Mouse (Mus musculus) hindbrain, embryonic 10.5 days (tissue): ENCODE results near the gene Palm. TPM values are rescaled to one million over a fixed set of nuclear protein-coding genes. Genes with fewer than 3 reads are reported as not detected.

Source experiments
- DNase-seq: peaks from one replicate; pipeline ENCODE4 v3.0.0-alpha.2; 2017; ENCODE audit warnings: low spot score
- H3K27ac ChIP-seq: fragments of 300-500 bp; sonication (generic); 2 replicates; pipeline ENCODE4 v1.5.1; 2016; ENCODE audit warnings: mild to moderate bottlenecking, moderate library complexity
- H3K27me3 ChIP-seq: fragments of 300-500 bp; sonication (generic); 2 replicates; pipeline ENCODE4 v1.6.1; 2016; ENCODE audit warnings: mild to moderate bottlenecking; ENCODE audit not compliant: poor library complexity, insufficient read depth, severe bottlenecking
- H3K36me3 ChIP-seq: fragments of 300-500 bp; sonication (generic); 2 replicates; pipeline ENCODE4 v1.6.1; 2016; ENCODE audit warnings: mild to moderate bottlenecking, moderate library complexity
- H3K4me1 ChIP-seq: fragments of 300-500 bp; sonication (generic); replicated peaks from 2 replicates; pipeline ENCODE4 v1.6.1; 2016; ENCODE audit warnings: mild to moderate bottlenecking
- H3K4me3 ChIP-seq: fragments of 300-500 bp; sonication (generic); 2 replicates; pipeline ENCODE4 v1.5.1; 2016; ENCODE audit warnings: mild to moderate bottlenecking, moderate library complexity
- H3K9me3 ChIP-seq: fragments of 300-500 bp; sonication (generic); 2 replicates; pipeline ENCODE4 v1.6.1; 2016; ENCODE audit warnings: mild to moderate bottlenecking, moderate library complexity
- WGBS: fragments of 180-500 bp; shearing (Covaris S2); methylation state at CpG from one replicate; pipeline ENCODE4 v1.1.7; 2016; 5-methylcytosine and 5-hydroxymethylcytosine counted together
- polyA plus RNA-seq: library from polyadenylated mRNA; unstranded; fragments of >200 nt; fragmentation: Nextera tagmentation; extraction: Ambion mirVana; gene quantifications from 2 replicates; pipeline ENCODE4 v1.2.1, GENCODE M21; 2016

Palm gene
- polyA plus RNA-seq, 1 experiment from 2014 or later = 175 TPM

- peaks cover 68% of the 10 kb centered on the region for H3K27me3 ChIP-seq
- no peaks in the 10 kb centered on the region for H3K36me3 ChIP-seq
- DNase-seq = no peak
- H3K9me3 ChIP-seq = peaks cover 3% of the 10 kb centered on the region; the same call in 1 of the 2 replicates
- WGBS = 22% methylated on average over 15 of the region's 15 CpGs
- 0 out of 2 replicates have a peak overlapping the region, but pooled peaks have one; percentile 2 for H3K27ac ChIP-seq
- peaks cover 44% of the 10 kb centered on the region for H3K4me1 ChIP-seq
- peak overlapping the region; percentile 52 for H3K4me3 ChIP-seq
These were observed 15.4 kb upstream of the Palm start for GRCm38 (mm10) chr10:79778006-79778405.

- Histone ChIP-seq H3K27ac (no peak overlapping the region), H3K4me3 (no peak overlapping the region), H3K36me3 (no peaks in the 10 kb centered on the region), H3K9me3 (peaks cover 3% of the 10 kb centered on the region; the same call in 1 of the 2 replicates), H3K4me1 (peaks cover 46% of the 10 kb centered on the region), H3K27me3 (peaks cover 78% of the 10 kb centered on the region)
- no peak for DNase-seq
- 23% methylated on average over 2 of the region's 2 CpGs for WGBS
These were observed 14.2 kb upstream of the Palm start for GRCm38 (mm10) chr10:79779193-79779592.

- no peaks in the 10 kb centered on the region for H3K36me3 ChIP-seq
- H3K27me3 ChIP-seq = peaks cover 86% of the 10 kb centered on the region
- H3K27ac ChIP-seq = peak overlapping the region; percentile 54
- peak; percentile 98 for DNase-seq
- peak overlapping the region; percentile 53 for H3K4me3 ChIP-seq
- H3K4me1 ChIP-seq = peaks cover 47% of the 10 kb centered on the region
- 2% methylated on average over 55 of the region's 55 CpGs for WGBS
- H3K9me3 ChIP-seq = peaks cover under 1% of the 10 kb centered on the region; the same call in 1 of the 2 replicates
These were observed 13.3 kb upstream of the Palm start for GRCm38 (mm10) chr10:79779784-79780663.

GRCm38 (mm10) chr10:79780664-79781015 lies 12.7 kb upstream of the Palm start:
- 0 out of 2 replicates have a peak overlapping the region, but pooled peaks have one; percentile 54 for H3K27ac ChIP-seq
- H3K4me1 ChIP-seq = peaks cover 47% of the 10 kb centered on the region
- 2% methylated on average over 13 of the region's 13 CpGs for WGBS
- H3K4me3 ChIP-seq = peak overlapping the region; percentile 53
- no peaks in the 10 kb centered on the region for H3K36me3 ChIP-seq
- H3K27me3 ChIP-seq = peaks cover 89% of the 10 kb centered on the region
- no peaks in the 10 kb centered on the region for H3K9me3 ChIP-seq
- no peak for DNase-seq

GRCm38 (mm10) chr10:79781139-79781538 lies 12.2 kb upstream of the Palm start:
- Histone ChIP-seq H3K27ac (no peak overlapping the region), H3K9me3 (no peaks in the 10 kb centered on the region), H3K27me3 (peaks cover 86% of the 10 kb centered on the region), H3K4me3 (peak overlapping the region; percentile 53), H3K4me1 (peaks cover 47% of the 10 kb centered on the region), H3K36me3 (no peaks in the 10 kb centered on the region)
- 32% methylated on average over 21 of the region's 21 CpGs for WGBS
- no peak for DNase-seq

- Histone ChIP-seq H3K27me3 (peaks cover 78% of the 10 kb centered on the region), H3K4me1 (peaks cover 44% of the 10 kb centered on the region), H3K27ac (no peak overlapping the region), H3K36me3 (no peaks in the 10 kb centered on the region), H3K9me3 (no peaks in the 10 kb centered on the region), H3K4me3 (no peak overlapping the region)
- no peak for DNase-seq
- 53% methylated on average over 5 of the region's 5 CpGs for WGBS
These were observed 11.4 kb upstream of the Palm start for GRCm38 (mm10) chr10:79781956-79782355.

- Histone ChIP-seq H3K27me3 (peaks cover 67% of the 10 kb centered on the region), H3K4me1 (peaks cover 33% of the 10 kb centered on the region), H3K36me3 (no peaks in the 10 kb centered on the region), H3K27ac (no peak overlapping the region), H3K4me3 (no peak overlapping the region), H3K9me3 (no peaks in the 10 kb centered on the region)
- DNase-seq = no peak
- 67% methylated on average over 7 of the region's 7 CpGs for WGBS
These were observed 10.3 kb upstream of the Palm start for GRCm38 (mm10) chr10:79783050-79783449.

- 36% methylated on average over 27 of the region's 27 CpGs for whole genome bisulfite sequencing
- peaks cover 25% of the 10 kb centered on the region for H3K4me1 ChIP-seq
- no peak for DNase-seq
- H3K36me3 ChIP-seq = no peaks in the 10 kb centered on the region
- H3K4me3 ChIP-seq = no peak overlapping the region
- H3K9me3 ChIP-seq = no peaks in the 10 kb centered on the region
- H3K27ac ChIP-seq = 0 out of 2 replicates have a peak overlapping the region, but pooled peaks have one; percentile 14
- peaks cover 56% of the 10 kb centered on the region for H3K27me3 ChIP-seq
These were observed 9.2 kb upstream of the Palm start for GRCm38 (mm10) chr10:79783920-79784800.

GRCm38 (mm10) chr10:79788386-79789158 lies 4.8 kb upstream of the Palm start:
- Histone ChIP-seq H3K36me3 (no peaks in the 10 kb centered on the region), H3K27ac (no peak overlapping the region), H3K4me3 (no peak overlapping the region), H3K27me3 (peaks cover 15% of the 10 kb centered on the region), H3K4me1 (peaks cover 17% of the 10 kb centered on the region), H3K9me3 (no peaks in the 10 kb centered on the region)
- 39% methylated on average over 7 of the region's 7 CpGs for WGBS
- peak; percentile 81 for DNase-seq

- no peaks in the 10 kb centered on the region for H3K9me3 ChIP-seq
- WGBS = 70% methylated on average over 2 of the region's 2 CpGs
- H3K36me3 ChIP-seq = no peaks in the 10 kb centered on the region
- H3K27me3 ChIP-seq = peaks cover 7% of the 10 kb centered on the region
- H3K4me1 ChIP-seq = peaks cover 21% of the 10 kb centered on the region
- no peak overlapping the region for H3K27ac ChIP-seq
- H3K4me3 ChIP-seq = no peak overlapping the region
- DNase-seq = no peak
These were observed 3.8 kb upstream of the Palm start for GRCm38 (mm10) chr10:79789581-79789980.

GRCm38 (mm10) chr10:79790861-79791260 lies 2.5 kb upstream of the Palm start, which contains the start of gene Prss57:
Prss57 (minus strand) TSS chr10:79790961.
- Histone ChIP-seq H3K27ac (no peak within 1 kb of the TSS), H3K4me3 (no peak within 1 kb of the TSS), H3K36me3 (peaks cover 3% of the 10 kb centered on the region), H3K9me3 (no peaks in the 10 kb centered on the region), H3K4me1 (peaks cover 30% of the 10 kb centered on the region), H3K27me3 (no peaks in the 10 kb centered on the region; the same call in 1 of the 2 replicates)
- WGBS = 87% methylated on average over 4 of the region's 4 CpGs
- DNase-seq = no peak
